Mouse (Mus musculus): ENCODE results near the gene D17Wsu92e. TPM values are rescaled to one million over a fixed set of nuclear protein-coding genes. Genes with fewer than 3 reads are reported as not detected.

Gene D17Wsu92e
- polyA plus RNA-seq, 1 experiment from 2014 or later = 10.0 TPM

DNA sequence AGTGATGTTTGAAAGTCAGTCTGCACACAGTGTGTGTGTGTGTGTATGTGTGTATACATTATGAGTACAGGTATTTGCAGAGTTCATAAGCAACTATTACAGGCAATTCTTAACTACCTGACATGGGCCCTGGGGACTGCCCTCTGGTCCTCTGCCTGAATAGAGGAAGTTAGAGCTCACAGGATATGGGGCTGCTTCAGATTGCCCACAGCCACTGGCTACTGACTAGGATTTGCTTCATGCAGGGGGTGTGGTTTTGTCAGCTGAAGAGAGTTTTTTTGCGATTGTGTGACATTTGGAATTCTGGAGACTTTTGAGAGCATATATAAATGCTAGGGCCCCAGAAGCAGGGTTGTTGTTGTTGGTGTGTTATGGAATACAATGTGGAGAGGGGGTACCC lies 4.5 kb upstream of the D17Wsu92e start:
- ATAC-seq (ENCODE audit: low read depth) = no peak
- 0 out of 2 replicates have a peak, but pooled peaks cover 8% of the 10 kb centered on the region for H3K4me1 ChIP-seq (ENCODE audit: control insufficient read depth, insufficient read depth, low read length)

DNA sequence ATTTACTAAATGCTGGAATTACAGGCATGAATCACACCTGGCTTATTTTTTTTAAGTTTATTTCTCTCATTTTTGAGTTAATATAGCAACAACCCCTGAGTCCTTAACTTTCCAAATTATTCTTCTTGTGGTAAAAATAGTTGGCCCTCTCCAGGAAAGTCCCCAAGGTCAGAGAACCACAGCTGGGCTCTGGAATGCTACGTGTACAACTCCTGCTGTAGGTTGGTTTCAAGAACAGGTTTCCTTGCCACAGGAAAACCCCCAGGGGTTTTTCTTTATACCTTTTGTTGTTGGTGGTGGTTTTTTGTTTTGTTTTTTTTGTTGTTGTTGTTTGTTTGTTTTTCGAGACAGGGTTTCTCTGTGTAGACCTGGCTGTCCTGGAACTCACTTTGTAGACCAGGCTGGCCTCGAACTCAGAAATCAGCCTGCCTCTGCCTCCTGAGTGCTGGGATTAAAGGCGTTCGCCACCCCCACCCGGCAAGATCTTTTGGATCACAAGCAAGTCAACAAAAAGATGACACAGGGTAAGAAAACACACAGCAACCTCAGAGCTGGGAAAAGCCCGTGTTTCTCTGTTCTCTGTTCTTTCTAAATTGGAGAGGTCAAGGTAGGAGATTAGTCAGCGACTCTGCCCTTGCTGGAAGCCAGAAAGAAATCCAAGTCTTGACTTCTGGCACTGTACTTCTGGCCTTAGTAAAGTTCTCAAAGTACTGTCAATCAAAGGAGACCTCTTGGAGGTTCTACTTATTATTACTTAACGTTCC lies 2.9 kb upstream of the D17Wsu92e start:
- H3K4me1 ChIP-seq (ENCODE audit: control insufficient read depth, insufficient read depth, low read length) = peaks cover 18% of the 10 kb centered on the region
- H3K9me3 ChIP-seq (ENCODE audit: control insufficient read depth, low read length) = no peaks in the 10 kb centered on the region
- no peak overlapping the region for H3K4me3 ChIP-seq (ENCODE audit: low read depth, low read length)
- H3K36me3 ChIP-seq (ENCODE audit: control insufficient read depth, insufficient read depth, low read length) = no peaks in the 10 kb centered on the region
- H3K27me3 ChIP-seq (ENCODE audit: control insufficient read depth, insufficient read depth, low read length) = no peaks in the 10 kb centered on the region
- H3K27ac ChIP-seq (ENCODE audit: low read depth, low read length) = no peak overlapping the region
- 81% methylated on average over 9 of the region's 9 CpGs for WGBS
- no peak for ATAC-seq (ENCODE audit: low read depth)
- no peak overlapping the region for H3K9ac ChIP-seq (replicated peaks; ENCODE audit: low read depth, low read length)
- H3K4me2 ChIP-seq (ENCODE audit: low read depth, low read length) = no peak overlapping the region

More for the DNA sequence above, 4.5 kb upstream of the D17Wsu92e start:
- no peaks in the 10 kb centered on the region for H3K9me3 ChIP-seq (ENCODE audit: control insufficient read depth, low read length)
- H3K27ac ChIP-seq (ENCODE audit: low read depth, low read length) = no peak overlapping the region
- H3K4me3 ChIP-seq (ENCODE audit: low read depth, low read length) = no peak overlapping the region
- 72% methylated on average over 1 of the region's 1 CpGs for WGBS
- no peaks in the 10 kb centered on the region for H3K27me3 ChIP-seq (ENCODE audit: control insufficient read depth, insufficient read depth, low read length)
- H3K4me2 ChIP-seq (ENCODE audit: low read depth, low read length) = no peak overlapping the region
- H3K36me3 ChIP-seq (ENCODE audit: control insufficient read depth, insufficient read depth, low read length) = no peaks in the 10 kb centered on the region
- no peak overlapping the region for H3K9ac ChIP-seq (replicated peaks; ENCODE audit: low read depth, low read length)

GRCm38 (mm10) chr17:27821407-27822338 lies 1.2 kb upstream of the D17Wsu92e start:
- Histone ChIP-seq H3K4me3 (ENCODE audit: low read depth, low read length) (peak overlapping the region; percentile 90), H3K4me2 (ENCODE audit: low read depth, low read length) (peak overlapping the region; percentile 62), H3K9ac (replicated peaks; ENCODE audit: low read depth, low read length) (no peak overlapping the region), H3K4me1 (ENCODE audit: control insufficient read depth, insufficient read depth, low read length) (peaks cover 20% of the 10 kb centered on the region), H3K27me3 (ENCODE audit: control insufficient read depth, insufficient read depth, low read length) (no peaks in the 10 kb centered on the region), H3K36me3 (ENCODE audit: control insufficient read depth, insufficient read depth, low read length) (no peaks in the 10 kb centered on the region), H3K27ac (ENCODE audit: low read depth, low read length) (peak overlapping the region; percentile 87; the same call in 1 of the 2 replicates), H3K9me3 (ENCODE audit: control insufficient read depth, low read length) (no peaks in the 10 kb centered on the region)
- 62% methylated on average over 9 of the region's 9 CpGs for WGBS
- no peak for ATAC-seq (ENCODE audit: low read depth)

- H3K9ac ChIP-seq (replicated peaks; ENCODE audit: low read depth, low read length) = peak overlapping the region; percentile 93
- peak overlapping the region; percentile 90 for H3K4me3 ChIP-seq (ENCODE audit: low read depth, low read length)
- H3K27me3 ChIP-seq (ENCODE audit: control insufficient read depth, insufficient read depth, low read length) = no peaks in the 10 kb centered on the region
- peaks cover 15% of the 10 kb centered on the region for H3K4me1 ChIP-seq (ENCODE audit: control insufficient read depth, insufficient read depth, low read length)
- no peaks in the 10 kb centered on the region for H3K36me3 ChIP-seq (ENCODE audit: control insufficient read depth, insufficient read depth, low read length)
- no peaks in the 10 kb centered on the region for H3K9me3 ChIP-seq (ENCODE audit: control insufficient read depth, low read length)
- H3K4me2 ChIP-seq (ENCODE audit: low read depth, low read length) = peak overlapping the region; percentile 53
- under 1% methylated on average over 50 of the region's 62 CpGs for WGBS
- H3K27ac ChIP-seq (ENCODE audit: low read depth, low read length) = peak overlapping the region; percentile 87
- ATAC-seq (ENCODE audit: low read depth) = peak; percentile 84
Observed at GRCm38 (mm10) chr17:27819971-27820567, 379 bp downstream of the D17Wsu92e start.

DNA sequence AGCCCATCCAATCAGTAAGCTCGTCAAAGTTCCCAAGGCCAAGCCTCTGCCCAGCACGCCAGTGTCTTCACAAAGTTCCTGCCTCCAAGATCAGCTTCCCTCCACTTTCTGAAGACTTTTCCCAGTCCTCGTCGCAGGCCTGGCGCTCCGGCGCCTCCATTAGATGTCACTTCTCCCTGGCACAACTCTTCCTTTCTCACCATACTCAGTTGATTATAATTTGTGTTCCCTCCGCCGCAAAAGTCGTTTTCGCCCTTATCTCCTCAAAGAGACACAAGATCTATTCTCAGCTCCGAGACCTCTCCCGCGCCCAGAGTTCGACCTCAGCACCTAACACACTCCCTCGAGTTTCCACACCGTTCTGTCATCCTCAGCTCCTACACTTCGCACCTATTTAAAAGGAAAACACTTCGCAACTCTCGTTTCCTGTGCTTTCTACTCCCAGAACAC lies 902 bp downstream of the D17Wsu92e start:
- Histone ChIP-seq H3K36me3 (ENCODE audit: control insufficient read depth, insufficient read depth, low read length) (no peaks in the 10 kb centered on the region), H3K9me3 (ENCODE audit: control insufficient read depth, low read length) (no peaks in the 10 kb centered on the region), H3K4me1 (ENCODE audit: control insufficient read depth, insufficient read depth, low read length) (peaks cover 15% of the 10 kb centered on the region), H3K4me3 (ENCODE audit: low read depth, low read length) (peak overlapping the region; percentile 90), H3K27me3 (ENCODE audit: control insufficient read depth, insufficient read depth, low read length) (no peaks in the 10 kb centered on the region), H3K4me2 (ENCODE audit: low read depth, low read length) (peak overlapping the region; percentile 53), H3K9ac (replicated peaks; ENCODE audit: low read depth, low read length) (peak overlapping the region; percentile 93), H3K27ac (ENCODE audit: low read depth, low read length) (peak overlapping the region; percentile 87)
- no peak for ATAC-seq (ENCODE audit: low read depth)
- 2% methylated on average over 20 of the region's 20 CpGs for WGBS

DNA sequence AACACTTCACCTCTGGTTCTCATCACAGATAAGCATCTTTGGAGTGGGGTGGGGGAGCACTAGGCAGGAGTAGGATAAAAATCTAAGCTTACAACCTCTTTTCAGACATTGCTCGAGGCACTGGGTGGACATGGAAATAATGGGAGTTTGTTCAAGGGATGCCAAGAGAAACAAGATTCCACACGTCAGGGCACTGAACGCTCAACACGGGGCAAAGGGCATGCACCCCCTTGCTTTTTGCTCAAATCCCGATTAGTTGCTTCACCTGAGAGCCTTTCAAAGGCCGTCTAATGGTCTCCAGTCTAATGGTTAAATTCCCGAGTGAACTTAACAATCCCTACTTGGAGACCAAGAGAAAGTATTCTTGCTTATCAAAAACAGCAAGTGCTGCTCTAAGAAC lies 1.4 kb downstream of the D17Wsu92e start:
- H3K9me3 ChIP-seq (ENCODE audit: control insufficient read depth, low read length) = no peaks in the 10 kb centered on the region
- peak overlapping the region; percentile 90 for H3K4me3 ChIP-seq (ENCODE audit: low read depth, low read length)
- 28% methylated on average over 7 of the region's 7 CpGs for WGBS

GRCm38 (mm10) chr17:27814606-27815005 lies 5.8 kb downstream of the D17Wsu92e start:
- Histone ChIP-seq H3K27me3 (ENCODE audit: control insufficient read depth, insufficient read depth, low read length) (no peaks in the 10 kb centered on the region), H3K4me3 (ENCODE audit: low read depth, low read length) (no peak overlapping the region), H3K36me3 (ENCODE audit: control insufficient read depth, insufficient read depth, low read length) (no peaks in the 10 kb centered on the region), H3K9me3 (ENCODE audit: control insufficient read depth, low read length) (no peaks in the 10 kb centered on the region), H3K27ac (ENCODE audit: low read depth, low read length) (no peak overlapping the region), H3K4me2 (ENCODE audit: low read depth, low read length) (no peak overlapping the region), H3K9ac (replicated peaks; ENCODE audit: low read depth, low read length) (no peak overlapping the region), H3K4me1 (ENCODE audit: control insufficient read depth, insufficient read depth, low read length) (peaks cover 20% of the 10 kb centered on the region)
- ATAC-seq (ENCODE audit: low read depth) = no peak

More for the DNA sequence above, 1.4 kb downstream of the D17Wsu92e start:
- H3K27ac ChIP-seq (ENCODE audit: low read depth, low read length) = no peak overlapping the region
- H3K4me2 ChIP-seq (ENCODE audit: low read depth, low read length) = peak overlapping the region; percentile 53
- ATAC-seq (ENCODE audit: low read depth) = no peak
- peaks cover 15% of the 10 kb centered on the region for H3K4me1 ChIP-seq (ENCODE audit: control insufficient read depth, insufficient read depth, low read length)
- no peaks in the 10 kb centered on the region for H3K27me3 ChIP-seq (ENCODE audit: control insufficient read depth, insufficient read depth, low read length)
- H3K9ac ChIP-seq (replicated peaks; ENCODE audit: low read depth, low read length) = peak overlapping the region; percentile 93; the same call in 1 of the 2 replicates
- no peaks in the 10 kb centered on the region for H3K36me3 ChIP-seq (ENCODE audit: control insufficient read depth, insufficient read depth, low read length)

- H3K27ac ChIP-seq (ENCODE audit: low read depth, low read length) = no peak overlapping the region
- WGBS = 81% methylated on average over 3 of the region's 3 CpGs
Observed at GRCm38 (mm10) chr17:27811980-27812379, 8.5 kb downstream of the D17Wsu92e start.

More at GRCm38 (mm10) chr17:27811980-27812379, 8.5 kb downstream of the D17Wsu92e start:
- H3K9ac ChIP-seq (replicated peaks; ENCODE audit: low read depth, low read length) = no peak overlapping the region; the same call in 1 of the 2 replicates
- no peak overlapping the region for H3K4me3 ChIP-seq (ENCODE audit: low read depth, low read length)
- H3K9me3 ChIP-seq (ENCODE audit: control insufficient read depth, low read length) = no peaks in the 10 kb centered on the region
- peaks cover 5% of the 10 kb centered on the region; the same call in 1 of the 2 replicates for H3K4me1 ChIP-seq (ENCODE audit: control insufficient read depth, insufficient read depth, low read length)
- no peaks in the 10 kb centered on the region for H3K27me3 ChIP-seq (ENCODE audit: control insufficient read depth, insufficient read depth, low read length)
- H3K4me2 ChIP-seq (ENCODE audit: low read depth, low read length) = no peak overlapping the region
- ATAC-seq (ENCODE audit: low read depth) = no peak
- H3K36me3 ChIP-seq (ENCODE audit: control insufficient read depth, insufficient read depth, low read length) = no peaks in the 10 kb centered on the region

Data from neural tube, embryonic 14.5 days (tissue).